Mouse (Mus musculus) layer of hippocampus, adult 9-11 months (tissue): Measurements from ENCODE around the gene Ankle2.

Experiments
- DNase-seq: peaks from one replicate; pipeline ENCODE4 v3.0.0; 2022

Gene Ankle2

DNA sequence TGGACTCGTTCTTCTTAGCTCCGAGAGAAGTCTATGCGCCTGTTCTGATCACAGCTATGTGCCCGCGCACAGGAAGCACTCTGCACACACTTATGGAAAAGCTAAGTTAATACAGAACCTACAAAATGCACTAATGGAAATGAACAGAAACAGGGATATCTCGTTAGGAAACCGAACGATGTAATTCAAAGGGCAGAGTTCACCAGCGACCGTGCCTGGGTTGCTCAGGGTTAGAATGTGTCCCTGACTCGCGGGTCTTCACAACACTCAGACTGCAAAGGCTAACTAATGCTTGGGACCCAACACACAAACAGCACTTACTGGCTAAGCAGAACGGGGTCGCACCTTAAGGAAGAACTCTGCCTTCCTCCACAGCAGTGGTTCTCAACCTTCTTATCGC is 54.4 kb downstream of the Ankle2 start:
- no peak for DNase-seq

DNA sequence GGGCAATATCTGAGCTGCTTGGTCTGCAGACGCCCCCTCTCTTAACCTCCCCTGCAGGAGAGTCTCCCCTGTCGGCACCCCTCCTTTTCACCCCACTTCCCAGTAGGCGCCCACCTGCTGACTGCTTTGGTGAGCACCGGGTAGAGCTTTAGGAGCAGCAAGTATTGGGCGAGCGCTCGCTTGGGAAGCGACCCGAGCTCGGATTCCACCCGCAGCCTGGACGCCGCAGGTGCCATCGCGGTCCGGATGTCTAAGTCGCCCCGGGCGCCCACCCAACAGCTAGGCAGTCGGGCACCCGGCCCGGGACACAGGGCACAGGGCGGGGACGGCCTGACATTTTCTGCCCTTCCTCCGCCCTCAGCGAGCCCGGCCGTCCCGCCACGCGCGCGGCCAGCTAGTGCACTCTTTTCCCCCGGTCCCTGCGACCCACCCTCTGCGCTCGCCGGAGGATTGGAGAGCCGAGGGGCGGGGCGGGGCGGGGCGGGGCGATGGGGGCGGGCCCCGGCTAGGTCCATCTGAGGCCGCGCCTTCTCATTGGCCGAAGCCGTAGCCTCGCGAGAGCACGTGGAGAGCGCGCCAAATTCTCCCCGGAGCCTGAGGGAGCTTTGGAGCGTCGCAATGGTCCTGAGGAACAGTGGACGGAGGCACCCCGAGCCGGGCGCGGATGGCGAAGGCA is 55.1 kb downstream of the Ankle2 start, which contains the start of the genes Pxmp2 and Pole:
Gene Pxmp2, minus strand, starts transcription at position 417 of the 676 bp plus-strand sequence.
Gene Pole, plus strand, starts transcription at position 537 of the 676 bp plus-strand sequence.
- DNase-seq, result peak; percentile 86

DNA sequence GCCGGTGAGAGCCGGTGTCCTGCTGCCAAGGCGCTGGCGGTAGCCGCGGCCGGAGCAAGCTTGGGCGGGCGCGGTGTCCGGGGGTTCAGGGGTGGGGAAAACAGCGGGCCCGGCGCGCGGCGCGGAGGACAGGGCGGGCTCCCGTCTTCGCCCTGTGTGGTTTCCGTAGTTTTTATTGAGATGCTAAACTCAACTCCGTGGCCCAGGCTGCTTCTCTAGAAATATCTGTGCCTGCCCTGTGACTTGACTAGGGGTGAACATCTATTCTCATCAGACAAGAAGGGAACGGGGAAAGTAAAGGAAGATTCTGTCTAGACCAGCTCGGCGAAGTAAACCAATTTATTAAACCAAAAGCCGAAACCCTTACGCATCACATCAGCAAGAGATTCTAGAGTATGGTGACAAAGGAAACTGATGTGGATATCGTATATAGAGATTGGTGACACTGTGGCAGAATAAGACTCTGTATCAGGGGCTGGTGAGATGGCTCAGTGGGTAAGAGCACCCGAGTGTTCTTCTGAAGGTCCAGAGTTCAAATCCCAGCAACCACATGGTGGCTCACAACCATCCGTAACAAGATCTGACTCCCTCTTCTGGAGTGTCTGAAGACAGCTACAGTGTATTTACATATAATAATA is 55.8 kb downstream of the Ankle2 start:
- DNase-seq, result no peak

DNA sequence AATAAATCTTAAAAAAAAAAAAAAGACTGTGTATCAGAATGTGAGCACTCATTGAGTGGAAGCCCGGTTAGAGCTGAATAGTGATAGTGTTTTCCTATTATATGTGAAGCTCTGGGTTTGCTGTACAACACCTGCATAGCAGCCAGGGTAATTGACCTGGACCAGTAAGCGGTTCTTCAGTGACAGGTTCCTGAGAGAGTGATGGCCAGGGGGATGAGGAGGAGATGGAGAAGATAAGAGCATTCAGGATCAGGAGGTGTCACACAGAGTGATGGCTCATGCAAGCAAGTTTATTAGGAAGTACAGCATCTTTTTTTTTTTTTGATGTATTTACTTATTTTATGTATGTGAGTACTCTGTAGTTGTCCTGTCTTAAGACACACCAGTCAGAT is 56.3 kb downstream of the Ankle2 start:
- no peak for DNase-seq

DNA sequence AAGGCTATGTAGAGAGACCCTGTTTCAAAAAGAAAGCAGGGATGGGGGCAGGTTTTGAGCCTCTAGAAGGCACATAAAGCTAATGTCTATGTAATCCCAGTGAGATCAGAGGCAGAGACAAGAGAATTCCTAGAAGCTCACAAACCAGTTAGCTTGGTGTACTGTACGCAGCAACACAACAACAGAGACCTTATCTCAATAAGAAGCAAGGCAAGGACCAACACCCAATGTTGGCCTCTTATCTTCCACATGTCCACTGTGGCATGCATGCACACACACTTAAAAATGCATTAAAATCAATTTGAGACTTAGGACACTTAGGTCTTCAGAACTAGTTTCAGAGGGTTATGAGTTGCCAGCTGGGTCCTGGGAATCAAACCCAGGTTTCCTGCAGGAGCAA is 60.8 kb downstream of the Ankle2 start:
- no peak for DNase-seq

DNA sequence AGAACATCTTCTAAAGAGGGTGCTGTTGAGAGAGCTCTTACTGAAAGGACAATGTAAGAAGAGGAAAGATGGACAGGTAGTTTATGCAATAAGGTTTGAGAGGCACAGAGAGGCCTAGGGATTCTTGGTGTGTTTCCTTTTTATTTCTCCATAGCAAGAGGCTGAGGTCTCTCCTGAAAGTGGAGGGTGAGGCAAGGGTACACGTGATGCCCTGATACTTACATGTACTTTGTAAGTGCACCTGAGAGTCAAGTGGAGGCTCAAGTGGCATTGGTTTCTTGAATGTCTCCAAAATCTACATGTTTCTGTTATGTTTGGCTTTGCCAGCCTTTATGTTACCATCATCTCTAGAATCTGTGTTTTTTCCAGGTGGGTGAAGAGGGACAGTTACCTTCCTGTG is 65.8 kb downstream of the Ankle2 start:
- DNase-seq, result no peak

DNA sequence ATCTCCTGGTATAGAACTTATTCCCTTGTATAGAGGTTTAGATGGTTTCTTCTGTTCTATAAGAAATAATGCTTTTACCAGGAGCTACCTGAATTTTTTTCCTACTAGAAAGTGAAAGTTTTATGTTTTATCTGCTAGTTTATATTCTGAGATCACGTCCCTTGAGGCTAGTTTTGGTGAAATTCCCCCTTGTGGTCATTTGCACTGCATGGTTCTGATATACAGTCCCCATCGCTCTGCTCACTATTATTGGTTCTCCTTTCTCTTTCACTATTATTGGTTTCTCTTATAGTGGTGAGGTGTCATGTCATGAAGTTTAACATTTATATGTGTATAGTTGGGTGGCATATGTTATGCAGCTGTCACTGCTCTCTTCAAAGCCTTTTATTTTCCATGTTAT is 69.8 kb downstream of the Ankle2 start:
- no peak for DNase-seq
